Mouse (Mus musculus) heart, postnatal 36 days (tissue): ENCODE data around the gene Tas1r1. TPM values are rescaled to one million over a fixed set of nuclear protein-coding genes. Genes with fewer than 3 reads are reported as not detected.

ENCODE experiments used
- DNase-seq, 2 experiments: peaks; one replicate each; pipeline ENCODE4 v3.0.0; 2021 to 2022
- intact Hi-C: fragments of 180-260 bp; cut with DNase I; formaldehyde crosslinking; loops from one replicate; pipeline ENCODE4 v1.15.1; 2025
- total RNA-seq, 2 experiments: library from RNA; stranded (reverse); gene quantifications; 2 replicates each; pipeline ENCODE4 v1.2.3; 2021

The Tas1r1 gene
- total RNA-seq, 2 experiments from 2014 or later, result not detected

GRCm38 (mm10) chr4:151995371-151996172 is 42.8 kb downstream of the Tas1r1 start:
- intact Hi-C loops, result loop anchor here (1.0 kb wide), 1 partner anchor 13 kb away; the partner anchor contains the start of gene Klhl21
- no peak for DNase-seq

- intact Hi-C loops, result no loop called here
- peak in 1 of 2 experiments; percentile 39 for DNase-seq
Observed at GRCm38 (mm10) chr4:151994228-151995171, 43.9 kb downstream of the Tas1r1 start.

GRCm38 (mm10) chr4:151993035-151993434 is 45.3 kb downstream of the Tas1r1 start:
- intact Hi-C loops, result no loop called here
- DNase-seq, result no peak

- no peak for DNase-seq
- intact Hi-C loops, result no loop called here
Observed at GRCm38 (mm10) chr4:151992091-151992490, 46.3 kb downstream of the Tas1r1 start.

- intact Hi-C loops, result loop anchor here (2.0 kb wide), 1 partner anchor 40 kb away; no protein-coding TSS in a partner anchor
- no peak for DNase-seq
Observed at GRCm38 (mm10) chr4:151989110-151989488, 49.3 kb downstream of the Tas1r1 start.

- intact Hi-C loops, result loop anchor here (2.0 kb wide), 1 partner anchor 40 kb away; no protein-coding TSS in a partner anchor
- DNase-seq, result peak; percentile 91 to 92
Observed at GRCm38 (mm10) chr4:151988342-151989109, 49.8 kb downstream of the Tas1r1 start, which contains the start of gene Thap3. TSS of gene Thap3 (minus strand) at chr4:151988997.

GRCm38 (mm10) chr4:151988014-151988341 is 50.4 kb downstream of the Tas1r1 start:
- intact Hi-C loops, result loop anchor here (2.0 kb wide), 1 partner anchor 41 kb away; no protein-coding TSS in a partner anchor
- no peak for DNase-seq

- no peak for DNase-seq
- intact Hi-C loops, result loop anchor here (2.0 kb wide), 1 partner anchor 52 kb away; the partner anchor contains the start of genes Nol9 and Tas1r1
Observed at GRCm38 (mm10) chr4:151986650-151987049, 51.7 kb downstream of the Tas1r1 start.

GRCm38 (mm10) chr4:151985886-151986285 is 52.5 kb downstream of the Tas1r1 start:
- intact Hi-C loops, result loop anchor here (2.0 kb wide), 1 partner anchor 53 kb away; the partner anchor contains the start of genes Nol9 and Tas1r1
- DNase-seq, result no peak

- intact Hi-C loops, result no loop called here
- DNase-seq, result no peak
Observed at GRCm38 (mm10) chr4:151983560-151983959, 54.8 kb downstream of the Tas1r1 start.

- intact Hi-C loops, result no loop called here
- DNase-seq, result no peak
Observed at GRCm38 (mm10) chr4:151983043-151983442, 55.3 kb downstream of the Tas1r1 start.

- DNase-seq, result peak; percentile 85 to 88
- intact Hi-C loops, result loop anchor here (1.0 to 2.0 kb wide), 2 partner anchors 54 to 115 kb away; no protein-coding TSS in a partner anchor
Observed at GRCm38 (mm10) chr4:151981363-151981762, 57.0 kb downstream of the Tas1r1 start.

- intact Hi-C loops, result loop anchor here (1.0 to 2.0 kb wide), 2 partner anchors 55 to 116 kb away; no protein-coding TSS in a partner anchor
- no peak for DNase-seq
Observed at GRCm38 (mm10) chr4:151980699-151981098, 57.7 kb downstream of the Tas1r1 start.

Other genes starting within 250 kb of the Tas1r1 start
- 100 to 1,000 TPM; 217 to 218 TPM for gene Camta1, start 176.7 kb downstream of the Tas1r1 start, total RNA-seq
- 10 to 100 TPM; 72.7 to 88.8 TPM for gene Dnajc11, start 104.9 kb downstream of the Tas1r1 start, total RNA-seq
- 10 to 100 TPM; 12.8 to 12.9 TPM for gene Thap3, start 49.6 kb downstream of the Tas1r1 start, total RNA-seq
- 1 to 10 TPM; 6.4 to 7.0 TPM for gene Phf13, start 42.3 kb downstream of the Tas1r1 start, total RNA-seq
- 10 to 100 TPM; 86.2 to 91.5 TPM for gene Klhl21, start 29.8 kb downstream of the Tas1r1 start, total RNA-seq
- gene Zbtb48, start 10.9 kb downstream of the Tas1r1 start, total RNA-seq, result 1 to 10 TPM; 3.5 to 4.4 TPM
- gene Nol9, start 753 bp upstream of the Tas1r1 start, total RNA-seq, result 10 to 100 TPM; 10.1 to 10.5 TPM
- 10 to 100 TPM; 14.9 to 21.9 TPM for gene Plekhg5, start 33.9 kb upstream of the Tas1r1 start, total RNA-seq
- gene Tnfrsf25, start 77.4 kb upstream of the Tas1r1 start, total RNA-seq, result 1 to 10 TPM in 1 of 2 experiments, under 1 TPM in 1; 0.81 to 3.2 TPM
- gene Espn, start 113.8 kb upstream of the Tas1r1 start, total RNA-seq, result 1 to 10 TPM; 1.8 to 2.7 TPM
- gene Hes2, start 120.3 kb upstream of the Tas1r1 start, total RNA-seq, result not detected
- gene Acot7, start 139.6 kb upstream of the Tas1r1 start, total RNA-seq, result 10 to 100 TPM; 58.7 to 59.1 TPM
- 10 to 100 TPM; 10.7 to 14.0 TPM for gene Gpr153, start 235.7 kb upstream of the Tas1r1 start, total RNA-seq